Mouse (Mus musculus): Measurements from ENCODE around the gene Lime1.

Gene Lime1

GRCm38 (mm10) chr2:181379778-181380177 is at the start of gene Lime1:
Lime1 (plus strand) TSS chr2:181380078.
- no peak for DNase-seq (ENCODE audit: low spot score in 2 of 2)

GRCm38 (mm10) chr2:181332542-181332941 is 47.3 kb upstream of the Lime1 start:
- DNase-seq (ENCODE audit: low spot score in 2 of 2) = no peak

DNA sequence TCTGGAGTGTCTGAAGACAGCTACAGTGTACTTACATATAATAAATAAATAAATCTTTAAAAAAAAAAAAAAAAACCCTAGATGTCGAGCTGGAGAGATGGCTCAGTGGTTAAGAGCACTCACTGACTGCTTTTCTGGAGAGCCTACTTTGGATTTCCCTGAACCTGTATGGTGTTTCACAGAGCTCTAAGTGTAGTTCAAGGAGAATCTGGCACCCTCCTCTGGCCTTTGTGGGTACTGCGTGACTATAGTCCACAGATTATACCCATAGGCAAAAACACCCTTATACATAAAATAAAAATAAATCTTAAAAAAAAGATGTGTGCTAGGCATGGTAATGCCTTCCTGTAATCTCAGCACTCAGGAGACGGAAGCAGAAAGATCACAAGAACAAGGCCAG is 45.9 kb upstream of the Lime1 start:
- DNase-seq (ENCODE audit: low spot score in 2 of 2) = peak; percentile 39 to 68

DNA sequence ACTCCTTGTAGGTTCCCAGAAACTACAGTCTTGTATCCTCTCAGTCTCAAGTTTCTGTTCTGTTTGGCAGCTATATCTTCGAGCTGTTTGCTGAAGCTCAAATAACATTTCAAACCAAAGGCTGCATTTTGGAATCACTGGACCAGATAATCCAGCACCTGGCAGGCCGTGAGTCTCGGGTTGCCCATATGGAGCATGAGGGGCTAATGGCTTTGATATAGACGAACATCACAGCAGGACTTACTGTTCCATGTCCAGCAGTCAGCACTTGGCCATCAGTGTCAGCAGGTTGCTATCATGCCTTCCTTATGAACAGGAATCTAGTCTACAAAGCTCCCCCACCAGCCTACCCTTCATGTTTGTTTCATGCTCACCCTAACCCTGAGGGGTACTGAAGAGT is 39.5 kb upstream of the Lime1 start:
- no peak for DNase-seq (ENCODE audit: low spot score in 2 of 2)

DNA sequence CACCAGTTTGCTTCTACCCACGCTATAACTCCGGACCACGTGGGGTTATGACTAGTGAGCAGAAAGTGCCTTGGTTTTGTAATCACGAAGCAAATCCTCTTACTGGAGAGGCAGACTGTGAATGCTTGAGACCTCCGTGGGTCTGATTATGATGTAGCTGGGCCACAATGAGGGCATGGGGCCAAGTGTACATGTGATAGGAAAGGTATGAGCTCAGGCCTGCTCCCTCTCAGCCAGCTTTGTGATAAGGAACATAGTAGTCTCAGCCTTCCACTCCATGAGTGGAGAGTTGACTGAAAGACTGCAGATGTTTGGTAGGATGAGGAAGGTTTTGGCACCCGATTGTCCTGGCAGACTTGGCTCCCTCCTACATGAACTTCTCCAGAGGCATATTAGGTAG is 37.1 kb upstream of the Lime1 start:
- no peak for DNase-seq (ENCODE audit: low spot score in 2 of 2)

DNA sequence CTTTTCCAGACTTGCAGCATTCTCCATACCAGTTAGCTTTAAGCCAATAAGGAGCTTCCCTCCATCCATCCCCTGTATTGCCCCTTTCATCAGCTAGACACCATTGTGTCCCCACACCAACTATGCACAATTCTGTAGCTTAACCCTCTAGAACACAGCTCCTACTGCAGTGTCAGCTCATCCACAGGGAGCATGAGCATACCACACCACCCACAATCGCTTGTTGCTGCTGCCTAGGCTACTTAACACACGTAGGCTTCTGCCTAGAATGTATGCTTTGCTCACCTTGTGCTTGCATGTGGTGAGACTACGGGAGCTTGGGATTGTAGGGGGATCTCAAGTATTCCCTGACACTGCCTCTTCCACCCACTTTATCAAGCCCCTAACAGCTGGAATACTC is 23.1 kb upstream of the Lime1 start:
- DNase-seq (ENCODE audit: low spot score in 2 of 2) = no peak

DNA sequence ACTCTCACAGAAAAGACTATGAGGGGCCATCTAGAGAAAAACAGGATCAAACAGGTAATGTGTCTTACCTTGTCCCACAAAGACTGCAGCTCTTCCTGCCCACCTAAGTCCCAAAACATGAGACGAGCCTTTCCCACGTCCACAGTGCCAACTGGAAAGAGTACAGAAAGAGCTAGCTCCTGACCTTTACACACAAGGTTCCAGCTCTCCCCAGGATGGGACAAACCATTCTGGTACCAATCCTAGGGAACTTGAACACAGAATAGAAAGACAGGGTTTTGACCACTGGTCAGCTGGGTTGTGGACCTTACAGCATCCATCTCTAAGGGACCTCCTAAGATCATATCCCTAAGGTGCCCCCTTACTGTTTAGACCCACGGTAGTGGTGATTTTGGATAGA is 15.9 kb upstream of the Lime1 start:
- no peak for DNase-seq (ENCODE audit: low spot score in 2 of 2)

GRCm38 (mm10) chr2:181364487-181364859 is 15.4 kb upstream of the Lime1 start:
- no peak for DNase-seq (ENCODE audit: low spot score in 2 of 2)

GRCm38 (mm10) chr2:181364860-181365596 is 14.8 kb upstream of the Lime1 start, which contains the start of the genes Zgpat and Arfrp1:
Zgpat (plus strand) TSS chr2:181364928.
Arfrp1 (minus strand) TSS chr2:181365404.
- DNase-seq (ENCODE audit: low spot score in 2 of 2) = peak; percentile 75 to 87

DNA sequence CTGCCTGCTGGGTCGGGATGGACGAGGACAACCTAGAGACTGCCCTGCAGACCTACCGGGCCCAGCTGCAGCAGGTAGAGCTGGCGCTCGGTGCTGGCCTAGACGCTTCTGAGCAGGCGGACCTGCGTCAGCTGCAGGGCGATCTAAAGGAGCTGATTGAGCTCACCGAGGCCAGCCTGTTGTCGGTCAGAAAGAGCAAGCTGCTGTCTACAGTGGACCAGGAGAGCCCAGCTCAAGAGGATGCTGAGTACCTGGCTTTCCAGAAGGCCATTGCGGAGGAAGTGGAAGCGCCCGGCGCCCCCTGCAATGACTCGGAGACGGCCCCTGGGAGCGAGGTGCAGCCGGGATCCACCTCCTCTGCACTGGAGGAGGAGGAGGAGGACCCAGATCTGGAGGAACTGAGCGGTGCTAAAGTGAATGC is 14.2 kb upstream of the Lime1 start:
- DNase-seq (ENCODE audit: low spot score in 2 of 2) = no peak

- no peak for DNase-seq (ENCODE audit: low spot score in 2 of 2)
These were observed 9.9 kb upstream of the Lime1 start for GRCm38 (mm10) chr2:181370001-181370400.

GRCm38 (mm10) chr2:181375787-181376186 is 4.1 kb upstream of the Lime1 start:
- DNase-seq (ENCODE audit: low spot score in 2 of 2) = no peak

DNA sequence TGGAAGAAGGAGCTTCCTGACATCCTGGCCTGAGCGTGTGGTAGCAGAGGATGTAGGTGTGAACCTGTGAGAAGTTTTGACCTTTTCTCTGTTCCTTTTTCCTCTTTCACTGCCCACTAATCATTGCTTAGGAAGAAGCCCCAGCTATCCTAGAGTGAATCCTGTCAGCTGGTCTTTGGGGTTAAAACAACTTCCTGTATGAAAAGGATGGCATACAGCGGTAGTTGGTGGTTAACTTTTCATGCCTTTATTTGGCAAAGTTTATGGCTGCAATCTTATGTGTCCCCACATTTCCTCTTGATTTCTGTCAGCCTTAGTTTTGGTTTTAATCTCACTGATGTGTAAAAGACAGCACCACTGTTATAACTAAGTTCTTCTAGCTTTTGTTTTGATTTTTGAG is 2.6 kb upstream of the Lime1 start:
- DNase-seq (ENCODE audit: low spot score in 2 of 2) = no peak

GRCm38 (mm10) chr2:181378701-181379100 is 1.2 kb upstream of the Lime1 start:
- no peak for DNase-seq (ENCODE audit: low spot score in 2 of 2)

- no peak for DNase-seq (ENCODE audit: low spot score in 2 of 2)
These were observed 373 bp downstream of the Lime1 start for GRCm38 (mm10) chr2:181380251-181380650.

DNA sequence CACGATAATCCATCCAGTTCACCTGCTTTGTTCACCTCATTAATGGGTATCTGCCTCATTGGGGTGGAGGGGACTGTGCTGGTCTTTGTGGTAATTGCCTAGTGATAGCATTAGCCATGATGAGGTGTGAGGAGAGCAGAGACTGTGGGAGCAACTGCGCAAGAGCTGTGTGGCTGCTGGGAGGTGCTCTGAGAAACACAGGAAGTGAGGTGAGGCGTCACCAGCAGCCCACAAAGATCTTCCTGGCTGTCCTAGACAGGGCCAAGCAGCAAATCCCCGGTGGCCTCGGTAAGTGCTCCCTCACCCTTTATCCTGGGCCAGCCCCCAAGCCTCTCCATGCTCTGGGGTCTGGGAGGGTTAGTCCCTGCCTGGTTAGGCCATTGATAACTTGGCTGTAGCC is 1.2 kb downstream of the Lime1 start:
- no peak for DNase-seq (ENCODE audit: low spot score in 2 of 2)

GRCm38 (mm10) chr2:181381631-181382306 is 1.9 kb downstream of the Lime1 start:
- DNase-seq (ENCODE audit: low spot score in 2 of 2) = no peak

GRCm38 (mm10) chr2:181384463-181384862 is 4.6 kb downstream of the Lime1 start:
- DNase-seq (ENCODE audit: low spot score in 2 of 2) = no peak

DNA sequence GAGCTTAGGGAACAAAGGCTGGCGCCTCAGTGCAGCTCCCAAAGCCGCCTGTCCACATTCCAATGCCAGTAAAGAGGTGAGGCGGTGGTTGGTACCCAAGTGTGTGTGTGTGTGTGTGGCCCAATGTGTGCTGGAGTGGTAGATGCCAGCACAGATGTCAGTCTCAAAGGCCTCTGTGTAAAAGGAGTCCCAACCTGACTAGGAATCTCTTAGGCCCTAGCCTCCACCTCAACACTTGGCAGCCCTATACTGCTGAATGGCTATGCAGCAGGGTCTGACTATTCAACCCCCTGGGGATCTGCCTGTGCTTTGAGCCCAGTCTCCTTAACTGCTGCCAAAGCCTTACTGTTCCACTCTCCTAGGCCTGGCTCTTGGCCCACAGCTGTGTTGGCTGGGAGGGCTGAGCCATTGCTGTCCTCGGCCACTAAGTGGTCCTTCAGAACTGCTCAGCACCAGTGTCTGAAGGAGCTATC is 5.1 kb downstream of the Lime1 start:
- DNase-seq (ENCODE audit: low spot score in 2 of 2) = peak in 1 of 2 experiments; percentile 60

DNA sequence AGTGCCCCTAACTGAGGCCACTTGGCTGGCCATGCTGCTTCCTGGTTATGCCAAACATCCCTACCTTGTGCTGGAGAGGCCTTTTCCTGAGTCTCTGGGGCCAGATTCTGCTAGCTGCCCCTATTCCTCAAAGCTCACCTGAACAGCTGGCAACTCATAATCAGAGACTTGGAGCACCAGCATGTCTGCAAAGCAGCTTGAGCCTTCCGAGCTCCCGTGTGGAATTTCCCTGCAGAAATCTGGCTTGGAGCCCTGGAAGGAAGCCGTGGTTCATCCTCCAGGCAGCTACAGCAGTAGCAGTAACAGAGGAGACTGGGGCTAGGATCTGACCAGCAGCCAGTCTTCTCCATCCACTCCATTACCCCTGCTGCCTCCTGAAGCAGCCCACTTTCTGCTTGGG is 6.0 kb downstream of the Lime1 start:
- DNase-seq (ENCODE audit: low spot score in 2 of 2) = peak in 1 of 2 experiments; percentile 43

DNA sequence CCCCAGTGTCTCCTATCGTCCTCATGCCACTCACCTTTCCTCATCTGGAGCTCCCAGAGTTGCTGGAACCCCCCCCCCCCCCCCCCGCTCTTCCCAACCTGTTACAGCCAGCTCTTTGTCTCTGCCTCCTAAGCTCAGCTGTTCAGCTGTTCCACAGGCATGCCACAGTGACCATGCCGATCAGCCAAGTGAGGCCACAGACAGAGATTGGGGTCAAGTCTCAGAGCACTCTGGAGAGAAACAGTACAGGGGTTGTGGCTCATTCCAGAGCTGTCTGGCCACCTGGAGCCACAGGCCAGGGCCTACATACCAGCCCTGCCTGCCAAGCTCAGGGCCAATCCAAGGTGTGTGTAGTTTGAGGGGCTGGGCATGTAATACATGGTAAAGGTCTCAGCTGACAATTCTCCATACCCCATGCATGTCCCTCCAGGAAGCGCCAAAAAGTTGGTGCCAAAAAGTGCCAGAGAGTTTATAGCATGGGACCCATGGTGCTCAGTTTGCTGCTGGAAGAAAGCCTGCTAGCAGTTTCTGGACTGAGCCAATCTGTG is 6.9 kb downstream of the Lime1 start:
- no peak for DNase-seq (ENCODE audit: low spot score in 2 of 2)

- DNase-seq (ENCODE audit: low spot score in 2 of 2) = no peak
These were observed 10.4 kb downstream of the Lime1 start for GRCm38 (mm10) chr2:181390136-181390870.

Measured in urinary bladder, postnatal 36 days (tissue).